24 mouse cellular contexts compared by ENCODE assay signal in genomic region chr5:99941776-99942502, GRCm38 (mm10). TPM values are rescaled to one million over a fixed set of nuclear protein-coding genes. Genes with fewer than 3 reads are reported as not detected.
DNase-seq lines count a peak whose midpoint lies in the region; ATAC-seq lines count a peak whose summit lies in the region.
"Had no signal": no experiment of that assay in that cellular context is flagged by ENCODE, and none has a peak within 500 bp of the region (broad histone marks: within the 10 kb centered on the region; RNA-seq: fewer than 3 reads in every experiment).

No protein-coding gene starts in this region.

- ATAC-seq in forebrain, embryonic 14.5 days: no peak
- ATAC-seq in forebrain, embryonic 15.5 days (replicated peaks): no peak
- ATAC-seq in hindbrain, embryonic 13.5 days (ENCODE audit: low FRiP score): no peak
- no peak for ATAC-seq in intestine, embryonic 16.5 days
- ATAC-seq: intestine, postnatal 0 days; liver, postnatal 0 days had no signal

- H3K4me1 ChIP-seq in forebrain, embryonic 14.5 days (ENCODE audit: control insufficient read depth, insufficient read depth, low read length): no peaks in the 10 kb centered on the region
- no peaks in the 10 kb centered on the region for H3K4me1 ChIP-seq in forebrain, embryonic 15.5 days
- peaks cover 3% of the 10 kb centered on the region; the same call in 1 of the 2 replicates for H3K4me1 ChIP-seq in hindbrain, embryonic 13.5 days (replicated peaks)
- H3K4me1 ChIP-seq in intestine, embryonic 16.5 days (ENCODE audit: control insufficient read depth, insufficient read depth, low read length): no peaks in the 10 kb centered on the region
- H3K4me1 ChIP-seq: embryonic facial prominence, embryonic 15.5 days; heart, embryonic 12.5 days; hindbrain, embryonic 15.5 days; neural tube, embryonic 12.5 days had no signal

- DNase-seq in forebrain, embryonic 14.5 days (ENCODE audit: low spot score): peak; percentile 20
- DNase-seq in testis, postnatal 10 days (ENCODE audit: low spot score): peak; percentile 49
- no peak for DNase-seq in testis, postnatal 14 days (ENCODE audit: low spot score)
- peak; percentile 68 for DNase-seq in adrenal gland, postnatal 14 days
- DNase-seq: cerebellum, adult 11 months; cerebellum, postnatal 14 days; heart, postnatal 14 days; layer of hippocampus, postnatal 36 days; liver; liver, postnatal 0 days; lung, postnatal 4 days; spleen, adult 18-20 months had no signal

- 41% methylated on average over 10 of the region's 10 CpGs for WGBS in forebrain, embryonic 14.5 days
- WGBS in forebrain, embryonic 15.5 days: 42% methylated on average over 10 of the region's 10 CpGs
- WGBS in hindbrain, embryonic 13.5 days: 34% methylated on average over 10 of the region's 10 CpGs
- WGBS in intestine, embryonic 16.5 days: 58% methylated on average over 10 of the region's 10 CpGs

- no peak overlapping the region for H3K4me2 ChIP-seq in forebrain, embryonic 14.5 days (ENCODE audit: low read length)
- no peak overlapping the region for H3K4me2 ChIP-seq in forebrain, embryonic 15.5 days (replicated peaks)
- no peak overlapping the region for H3K4me2 ChIP-seq in hindbrain, embryonic 13.5 days
- H3K4me2 ChIP-seq in intestine, embryonic 16.5 days (ENCODE audit: low read depth, low read length): no peak overlapping the region
- H3K4me2 ChIP-seq: embryonic facial prominence, embryonic 15.5 days; heart, embryonic 12.5 days; hindbrain, embryonic 15.5 days; midbrain, embryonic 11.5 days; neural tube, embryonic 12.5 days had no signal

- H3K9ac ChIP-seq in forebrain, embryonic 14.5 days (ENCODE audit: low read length): no peak overlapping the region
- no peak overlapping the region for H3K9ac ChIP-seq in forebrain, embryonic 15.5 days (replicated peaks)
- H3K9ac ChIP-seq in hindbrain, embryonic 13.5 days: no peak overlapping the region
- H3K9ac ChIP-seq in intestine, embryonic 16.5 days (ENCODE audit: low read depth, low read length): no peak overlapping the region
- H3K9ac ChIP-seq: embryonic facial prominence, embryonic 15.5 days; heart, embryonic 12.5 days; hindbrain, embryonic 15.5 days; liver, postnatal 0 days; neural tube, embryonic 12.5 days had no signal

- no peak overlapping the region for H3K27ac ChIP-seq in forebrain, embryonic 14.5 days (ENCODE audit: low read depth, low read length)
- H3K27ac ChIP-seq in forebrain, embryonic 15.5 days (replicated peaks): no peak overlapping the region
- H3K27ac ChIP-seq in hindbrain, embryonic 13.5 days: no peak overlapping the region
- H3K27ac ChIP-seq in intestine, embryonic 16.5 days (ENCODE audit: low read length): no peak overlapping the region
- H3K27ac ChIP-seq: embryonic facial prominence, embryonic 15.5 days; hindbrain, embryonic 15.5 days; neural tube, embryonic 12.5 days had no signal

- H3K9me3 ChIP-seq in forebrain, embryonic 14.5 days (replicated peaks; ENCODE audit: control insufficient read depth, low read length): peaks cover 2% of the 10 kb centered on the region; the same call in 1 of the 2 replicates
- no peaks in the 10 kb centered on the region for H3K9me3 ChIP-seq in forebrain, embryonic 15.5 days
- peaks cover 18% of the 10 kb centered on the region for H3K9me3 ChIP-seq in hindbrain, embryonic 13.5 days
- H3K9me3 ChIP-seq in intestine, embryonic 16.5 days (ENCODE audit: control insufficient read depth, low read length): no peaks in the 10 kb centered on the region
- H3K9me3 ChIP-seq: embryonic facial prominence, embryonic 15.5 days; hindbrain, embryonic 15.5 days had no signal

- H3K36me3 ChIP-seq in forebrain, embryonic 14.5 days (ENCODE audit: control insufficient read depth, insufficient read depth, low read length): no peaks in the 10 kb centered on the region; the same call in 1 of the 2 replicates
- H3K36me3 ChIP-seq in forebrain, embryonic 15.5 days: peaks cover 2% of the 10 kb centered on the region; the same call in 1 of the 2 replicates
- H3K36me3 ChIP-seq in hindbrain, embryonic 13.5 days: peaks cover 27% of the 10 kb centered on the region
- no peaks in the 10 kb centered on the region for H3K36me3 ChIP-seq in intestine, embryonic 16.5 days (ENCODE audit: control insufficient read depth, insufficient read depth, low read length)
- H3K36me3 ChIP-seq: embryonic facial prominence, embryonic 15.5 days had no signal

- H3K4me3 ChIP-seq in forebrain, embryonic 14.5 days (ENCODE audit: low read depth, low read length): no peak overlapping the region
- no peak overlapping the region for H3K4me3 ChIP-seq in forebrain, embryonic 15.5 days
- no peak overlapping the region for H3K4me3 ChIP-seq in hindbrain, embryonic 13.5 days
- H3K4me3 ChIP-seq in intestine, embryonic 16.5 days (ENCODE audit: low read length): no peak overlapping the region
- H3K4me3 ChIP-seq: embryonic facial prominence, embryonic 15.5 days; heart, embryonic 12.5 days; hindbrain, embryonic 15.5 days; neural tube, embryonic 12.5 days had no signal

- H3K27me3 ChIP-seq in forebrain, embryonic 14.5 days (replicated peaks; ENCODE audit: control insufficient read depth, insufficient read depth, low read length): no peaks in the 10 kb centered on the region
- no peaks in the 10 kb centered on the region for H3K27me3 ChIP-seq in forebrain, embryonic 15.5 days
- H3K27me3 ChIP-seq in hindbrain, embryonic 13.5 days: no peaks in the 10 kb centered on the region
- no peaks in the 10 kb centered on the region for H3K27me3 ChIP-seq in intestine, embryonic 16.5 days (replicated peaks; ENCODE audit: control insufficient read depth, insufficient read depth, low read length)
- H3K27me3 ChIP-seq: CH12.LX; embryonic facial prominence, embryonic 15.5 days; heart, embryonic 12.5 days; hindbrain, embryonic 15.5 days; neural tube, embryonic 12.5 days had no signal

RNA-seq across cellular contexts. Expression of gene Vamp9, which starts 35.9 kb away (rescaled TPM):
- 0.75 and 0.83 TPM in 2 replicates for polyA plus RNA-seq in forebrain, embryonic 14.5 days (2014; fragmentation: Nextera tagmentation; extraction: Ambion mirVana)
- 0.64 and 0.86 TPM in 2 replicates for polyA plus RNA-seq in forebrain, embryonic 15.5 days (2015; fragmentation: Nextera tagmentation; extraction: Ambion mirVana)
- 1.8 TPM in 1 of 2 replicates, not detected in the other for total RNA-seq in adrenal gland, postnatal 14 days (2021)
- polyA plus RNA-seq in hindbrain, embryonic 13.5 days (2015; fragmentation: Nextera tagmentation; extraction: Ambion mirVana): 0.79 and 0.93 TPM in 2 replicates
- polyA plus RNA-seq in intestine, embryonic 16.5 days (2015; fragmentation: Nextera tagmentation; extraction: Ambion mirVana): 0.28 TPM in 1 of 2 replicates, not detected in the other
- total RNA-seq: CH12.LX; gastrocnemius, adult 18-20 months; granulocyte monocyte progenitor cell, adult 5-6 weeks; heart, postnatal 14 days had no signal
- polyA plus RNA-seq: heart, embryonic 12.5 days; intestine, postnatal 0 days; liver, postnatal 0 days; midbrain, embryonic 11.5 days had no signal

RNA-seq across cellular contexts. Expression of gene Hnrnpd, which starts 36.8 kb away (rescaled TPM):
- 153 TPM in 2 replicates for polyA plus RNA-seq in forebrain, embryonic 14.5 days (2014; fragmentation: Nextera tagmentation; extraction: Ambion mirVana)
- 242 and 245 TPM in 2 replicates for polyA plus RNA-seq in forebrain, embryonic 15.5 days (2015; fragmentation: Nextera tagmentation; extraction: Ambion mirVana)
- 175 and 223 TPM in 2 replicates for total RNA-seq in adrenal gland, postnatal 14 days (2021)
- 143 and 182 TPM in 2 replicates for polyA plus RNA-seq in hindbrain, embryonic 13.5 days (2015; fragmentation: Nextera tagmentation; extraction: Ambion mirVana)
- polyA plus RNA-seq in intestine, embryonic 16.5 days (2015; fragmentation: Nextera tagmentation; extraction: Ambion mirVana): 32.8 and 37.0 TPM in 2 replicates

RNA-seq across cellular contexts. Expression of gene 4930524J08Rik, which starts 36.9 kb away (rescaled TPM):
- 3.5 and 5.0 TPM in 2 replicates for polyA plus RNA-seq in forebrain, embryonic 14.5 days (2014; fragmentation: Nextera tagmentation; extraction: Ambion mirVana)
- polyA plus RNA-seq in forebrain, embryonic 15.5 days (2015; fragmentation: Nextera tagmentation; extraction: Ambion mirVana): 2.3 and 4.5 TPM in 2 replicates
- 3.1 and 4.1 TPM in 2 replicates for total RNA-seq in adrenal gland, postnatal 14 days (2021)
- 3.9 and 4.0 TPM in 2 replicates for polyA plus RNA-seq in hindbrain, embryonic 13.5 days (2015; fragmentation: Nextera tagmentation; extraction: Ambion mirVana)
- 0.89 and 1.0 TPM in 2 replicates for polyA plus RNA-seq in intestine, embryonic 16.5 days (2015; fragmentation: Nextera tagmentation; extraction: Ambion mirVana)
- total RNA-seq: gastrocnemius, adult 18-20 months had no signal
